Mouse (Mus musculus) kidney, adult 8-10 months (tissue): Measurements from ENCODE around the gene Clcnka.

Source experiments
- DNase-seq, 2 experiments: peaks; one replicate each; pipeline ENCODE4 v3.0.0; 2022

Gene Clcnka

GRCm38 (mm10) chr4:141367997-141368791, 30.3 kb downstream of the Clcnka start, which contains the start of gene Fam131c:
Fam131c (plus strand) TSS chr4:141368220.
- no peak for DNase-seq

- DNase-seq: no peak
These were observed 32.6 kb downstream of the Clcnka start for GRCm38 (mm10) chr4:141365876-141366275.

GRCm38 (mm10) chr4:141365126-141365525, 33.4 kb downstream of the Clcnka start:
- peak in 1 of 2 experiments; percentile 67 for DNase-seq

- DNase-seq: peak; percentile 73 to 90
These were observed 35.5 kb downstream of the Clcnka start for GRCm38 (mm10) chr4:141362937-141363548.

- no peak for DNase-seq
These were observed 37.7 kb downstream of the Clcnka start for GRCm38 (mm10) chr4:141360846-141361245.

- DNase-seq: no peak
These were observed 39.3 kb downstream of the Clcnka start for GRCm38 (mm10) chr4:141359222-141359621.

- no peak for DNase-seq
These were observed 40.7 kb downstream of the Clcnka start for GRCm38 (mm10) chr4:141357811-141358210.

- DNase-seq: peak in 1 of 2 experiments; percentile 42
These were observed 44.7 kb downstream of the Clcnka start for GRCm38 (mm10) chr4:141353868-141354267.

- DNase-seq: peak; percentile 70 to 74
These were observed 45.5 kb downstream of the Clcnka start for GRCm38 (mm10) chr4:141352986-141353385.

GRCm38 (mm10) chr4:141351972-141352371, 46.6 kb downstream of the Clcnka start:
- no peak for DNase-seq

- DNase-seq: no peak
These were observed 48.5 kb downstream of the Clcnka start for GRCm38 (mm10) chr4:141350015-141350414.

GRCm38 (mm10) chr4:141348616-141349015, 49.9 kb downstream of the Clcnka start:
- DNase-seq: no peak

- DNase-seq: peak in 1 of 2 experiments; percentile 51
These were observed 51.1 kb downstream of the Clcnka start for GRCm38 (mm10) chr4:141347365-141347797.

- DNase-seq: no peak
These were observed 53.3 kb downstream of the Clcnka start for GRCm38 (mm10) chr4:141345219-141345618.

GRCm38 (mm10) chr4:141343515-141343914, 55.0 kb downstream of the Clcnka start:
- no peak for DNase-seq

GRCm38 (mm10) chr4:141341477-141341876, 57.0 kb downstream of the Clcnka start:
- no peak for DNase-seq

GRCm38 (mm10) chr4:141338853-141339252, 59.7 kb downstream of the Clcnka start:
- no peak for DNase-seq

- no peak for DNase-seq
These were observed 60.5 kb downstream of the Clcnka start for GRCm38 (mm10) chr4:141337986-141338385.

- no peak for DNase-seq
These were observed 62.3 kb downstream of the Clcnka start for GRCm38 (mm10) chr4:141336196-141336595.

GRCm38 (mm10) chr4:141335263-141335796, 63.2 kb downstream of the Clcnka start:
- no peak for DNase-seq

GRCm38 (mm10) chr4:141334695-141335094, 63.8 kb downstream of the Clcnka start:
- no peak for DNase-seq
